Mouse (Mus musculus) liver, embryonic 14.5 days (tissue): ENCODE measurements around the gene 1700021F05Rik.

ENCODE experiments used
- CTCF ChIP-seq: IDR thresholded peaks from 2 replicates; pipeline ENCODE4 v1.5.1; 2016; ENCODE audit warnings: antibody characterized with exemption, low read depth, control low read depth
- EP300 ChIP-seq: IDR thresholded peaks from 2 replicates; pipeline ENCODE4 v1.6.1; 2016; ENCODE audit warnings: antibody characterized with exemption, low read depth

- TF ChIP-seq CTCF (no peak), EP300 (no peak)
Observed at GRCm38 (mm10) chr10:43490034-43490433, 50.8 kb downstream of the 1700021F05Rik start.
